Mouse (Mus musculus): ENCODE measurements around the gene Ttc14.

DNA sequence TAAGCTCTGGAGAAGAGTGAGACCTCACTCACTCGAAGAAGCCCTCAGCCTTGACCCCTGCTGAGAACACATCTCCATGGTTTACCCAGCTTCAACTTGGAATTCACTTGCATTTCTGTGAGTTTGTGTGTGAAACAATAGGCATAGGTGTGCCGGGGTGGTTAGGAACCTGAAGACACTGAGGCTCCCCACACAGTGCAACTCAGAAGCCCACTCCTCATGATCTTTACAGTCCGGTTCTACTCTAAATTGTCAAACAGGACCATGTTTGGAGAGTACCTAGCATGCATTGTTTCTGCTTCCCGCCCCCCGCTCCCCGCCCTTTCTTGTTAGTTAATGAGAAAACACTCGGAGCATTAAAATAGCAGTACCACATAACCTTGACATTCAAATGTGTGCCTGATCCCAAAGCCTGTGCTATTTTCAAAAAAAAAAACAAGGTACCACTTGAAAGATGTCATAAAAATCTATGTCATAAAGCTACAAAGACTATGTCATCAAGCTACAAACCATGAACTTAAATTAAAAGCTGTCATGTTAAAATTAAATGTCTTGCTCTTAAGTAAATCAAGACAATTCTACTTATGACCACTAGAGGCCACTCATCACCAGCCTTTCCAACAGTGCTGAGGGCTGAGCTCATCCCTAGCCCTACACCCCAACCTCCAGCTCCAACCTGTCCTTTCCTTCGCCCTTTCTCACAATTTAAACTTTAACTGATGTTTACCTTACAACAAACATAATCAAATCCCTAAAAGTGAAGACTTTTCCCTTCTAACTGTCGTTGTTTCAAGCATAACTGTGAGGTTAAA, 24.7 kb downstream of the Ttc14 start:
- peak; percentile 89 for TF ChIP-seq CTCF (IDR thresholded peaks at IDR 0.05; ENCODE audit: insufficient read depth, low read length)
- no peak for TF ChIP-seq POLR2A (IDR thresholded peaks at IDR 0.05; ENCODE audit: borderline replicate concordance, extremely low read depth, low read depth, low read length)

Measured in lung, adult 2 months (tissue).